Mouse (Mus musculus): ENCODE results near the gene Ina.

DNA sequence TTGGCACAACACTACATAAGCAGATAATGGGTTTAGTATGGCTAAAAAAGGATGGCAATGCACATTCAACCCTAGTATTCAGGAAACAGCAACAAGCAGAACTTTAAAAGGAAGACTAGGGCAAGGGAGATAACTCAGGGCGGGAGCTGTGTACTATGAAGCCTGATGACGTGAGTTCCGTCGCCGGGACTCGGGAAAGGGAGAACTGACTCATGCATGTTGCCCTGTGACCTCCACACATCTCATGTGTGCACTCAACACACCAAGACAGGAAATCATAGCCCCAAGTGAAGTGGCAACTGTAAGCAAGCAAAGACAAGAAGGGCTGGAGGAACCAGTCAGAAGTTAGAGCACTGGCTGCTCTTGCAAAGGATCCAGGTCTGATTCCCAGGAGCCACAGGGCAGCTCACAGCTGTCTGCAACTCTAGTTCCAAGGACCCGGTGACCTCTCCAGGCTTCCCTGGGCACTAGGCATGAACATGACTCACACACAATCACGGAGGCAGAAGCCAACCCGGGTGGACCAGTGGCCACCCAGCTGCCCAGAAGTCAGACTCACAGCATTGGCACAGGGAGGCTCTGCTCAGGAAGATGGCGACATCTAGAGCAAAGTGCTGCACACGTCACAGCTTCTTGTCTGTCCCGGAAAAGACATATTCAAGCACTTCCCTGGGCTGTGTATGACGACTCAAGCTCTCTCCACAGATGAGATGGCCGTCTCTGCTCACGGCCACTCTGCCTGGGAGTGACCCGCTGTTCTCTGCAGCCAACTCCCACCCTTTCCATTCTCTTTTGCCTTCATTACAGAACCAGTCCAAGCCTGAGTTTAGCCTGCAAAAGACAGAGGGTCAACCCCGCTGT is 35.3 kb upstream of the Ina start:
- TF ChIP-seq POLR2A (IDR thresholded peaks at IDR 0.05; ENCODE audit: low read depth, low read length): no peak
- peak; percentile 47; the same call in 1 of the 2 replicates for TF ChIP-seq CTCF (IDR thresholded peaks at IDR 0.05; ENCODE audit: borderline replicate concordance, insufficient read depth, low read length)

Measured in embryonic fibroblast, embryonic 13.5 days (primary cell).